Mouse (Mus musculus) forebrain, postnatal 0 days (tissue): ENCODE data around the gene 1110051M20Rik. TPM values are rescaled to one million over a fixed set of nuclear protein-coding genes. Genes with fewer than 3 reads are reported as not detected.

Experiments
- ATAC-seq: fragments of 200-750 bp; cut with Nextera tagmentation; 2 replicates; pipeline ENCODE4 v1.8.0; 2017; ENCODE audit warnings: mild to moderate bottlenecking, moderate library complexity
- DNase-seq: peaks from one replicate; pipeline ENCODE4 v3.0.0-alpha.2; 2015
- H3K27ac ChIP-seq: fragments of 300-500 bp; sonication (generic); 2 replicates; pipeline ENCODE4 v1.5.1; 2014; ENCODE audit warnings: low read depth, mild to moderate bottlenecking, antibody characterized with exemption, low read length, moderate library complexity, mixed read lengths
- H3K27me3 ChIP-seq: fragments of 300-500 bp; sonication (generic); 2 replicates; pipeline ENCODE4 v1.6.1; 2014; ENCODE audit warnings: mild to moderate bottlenecking, low read length, mixed read lengths; ENCODE audit not compliant: insufficient read depth
- H3K36me3 ChIP-seq: fragments of 300-500 bp; sonication (generic); 2 replicates; pipeline ENCODE4 v1.6.1; 2014; ENCODE audit warnings: mild to moderate bottlenecking, moderate library complexity; ENCODE audit not compliant: insufficient read depth
- H3K4me1 ChIP-seq: fragments of 300-500 bp; sonication (generic); 2 replicates; pipeline ENCODE4 v1.6.1; 2014; ENCODE audit warnings: antibody characterized with exemption; ENCODE audit not compliant: insufficient read depth
- H3K4me2 ChIP-seq: fragments of 300-500 bp; sonication (generic); 2 replicates; pipeline ENCODE4 v1.6.1; 2014; ENCODE audit warnings: low read depth, mild to moderate bottlenecking, moderate library complexity
- H3K4me3 ChIP-seq: fragments of 300-500 bp; sonication (generic); 2 replicates; pipeline ENCODE4 v1.5.1; 2014; ENCODE audit warnings: low read depth, low read length, mixed read lengths
- H3K9ac ChIP-seq: fragments of 300-500 bp; sonication (generic); 2 replicates; pipeline ENCODE4 v1.6.1; 2014; ENCODE audit warnings: mild to moderate bottlenecking
- H3K9me3 ChIP-seq: fragments of 300-500 bp; sonication (generic); 2 replicates; pipeline ENCODE4 v1.6.1; 2016; ENCODE audit warnings: low read length
- CTCF ChIP-seq: sonication (generic); IDR thresholded peaks from 2 replicates; pipeline ENCODE4 v1.5.1; 2016; ENCODE audit warnings: antibody characterized with exemption, control low read depth, low read depth
- WGBS: fragments of 180-500 bp; shearing (Covaris S2); extraction: QIAGEN DNeasy Blood & Tissue Kit; methylation state at CpG from one replicate; pipeline ENCODE4 v1.1.7; 2014; 5-methylcytosine and 5-hydroxymethylcytosine counted together
- polyA plus RNA-seq: library from polyadenylated mRNA; unstranded; fragments of >200 nt; fragmentation: Nextera tagmentation; extraction: Ambion mirVana; gene quantifications from 2 replicates; pipeline ENCODE4 v1.2.1, GENCODE M21; 2015
- total RNA-seq: library from RNA; depleted of rRNA; stranded (reverse); fragments of >200 nt; gene quantifications from 2 replicates; pipeline ENCODE4 v1.2.3, GENCODE M21; 2014

1110051M20Rik gene
- total and polyA plus RNA-seq, 2 experiments from 2014 or later: 147 to 182 TPM

- H3K27me3 ChIP-seq: no peaks in the 10 kb centered on the region
- ATAC-seq: no peak
- H3K4me2 ChIP-seq: no peak overlapping the region
- H3K4me3 ChIP-seq: no peak overlapping the region
- DNase-seq: no peak
- H3K4me1 ChIP-seq: no peaks in the 10 kb centered on the region
- no peak overlapping the region for H3K9ac ChIP-seq
- 83% methylated on average over 4 of the region's 4 CpGs for WGBS
- H3K27ac ChIP-seq: no peak overlapping the region
- H3K36me3 ChIP-seq: no peaks in the 10 kb centered on the region
- H3K9me3 ChIP-seq: no peaks in the 10 kb centered on the region
- no peak for TF ChIP-seq CTCF
Measured at GRCm38 (mm10) chr2:91405071-91405470, 39.4 kb downstream of the 1110051M20Rik start.

- H3K4me2 ChIP-seq: no peak overlapping the region
- ATAC-seq (peak; percentile 66), DNase-seq (no peak)
- H3K27ac ChIP-seq: no peak overlapping the region
- no peak overlapping the region for H3K9ac ChIP-seq
- no peaks in the 10 kb centered on the region for H3K36me3 ChIP-seq
- no peak for TF ChIP-seq CTCF
- H3K27me3 ChIP-seq: no peaks in the 10 kb centered on the region
- H3K4me3 ChIP-seq: no peak overlapping the region
- no peaks in the 10 kb centered on the region for H3K9me3 ChIP-seq
- WGBS: 1% methylated on average over 2 of the region's 2 CpGs
- H3K4me1 ChIP-seq: no peaks in the 10 kb centered on the region
Measured at GRCm38 (mm10) chr2:91399727-91400126, 44.8 kb downstream of the 1110051M20Rik start.

GRCm38 (mm10) chr2:91399168-91399567 lies 45.3 kb downstream of the 1110051M20Rik start:
- no peaks in the 10 kb centered on the region for H3K4me1 ChIP-seq
- WGBS: 14% methylated on average over 3 of the region's 3 CpGs
- H3K9ac ChIP-seq: no peak overlapping the region
- TF ChIP-seq CTCF: no peak
- no peaks in the 10 kb centered on the region for H3K9me3 ChIP-seq
- DNase-seq (no peak), ATAC-seq (no peak)
- no peaks in the 10 kb centered on the region for H3K36me3 ChIP-seq
- no peak overlapping the region for H3K4me3 ChIP-seq
- H3K4me2 ChIP-seq: no peak overlapping the region
- no peak overlapping the region for H3K27ac ChIP-seq
- H3K27me3 ChIP-seq: no peaks in the 10 kb centered on the region

- H3K27me3 ChIP-seq: no peaks in the 10 kb centered on the region
- no peak for DNase-seq
- TF ChIP-seq CTCF: no peak
- H3K27ac ChIP-seq: no peak overlapping the region
- no peak for ATAC-seq
- 51% methylated on average over 4 of the region's 4 CpGs for WGBS
- no peaks in the 10 kb centered on the region for H3K36me3 ChIP-seq
- H3K4me1 ChIP-seq: no peaks in the 10 kb centered on the region
- no peak overlapping the region for H3K4me3 ChIP-seq
- H3K4me2 ChIP-seq: no peak overlapping the region
- no peak overlapping the region for H3K9ac ChIP-seq
- H3K9me3 ChIP-seq: no peaks in the 10 kb centered on the region
Measured at GRCm38 (mm10) chr2:91394078-91394477, 50.4 kb downstream of the 1110051M20Rik start.

GRCm38 (mm10) chr2:91388738-91389137 lies 55.8 kb downstream of the 1110051M20Rik start:
- no peak overlapping the region for H3K9ac ChIP-seq
- no peaks in the 10 kb centered on the region for H3K36me3 ChIP-seq
- WGBS: 56% methylated on average over 3 of the region's 3 CpGs
- H3K4me2 ChIP-seq: no peak overlapping the region
- DNase-seq (no peak), ATAC-seq (no peak)
- H3K4me3 ChIP-seq: no peak overlapping the region
- H3K9me3 ChIP-seq: no peaks in the 10 kb centered on the region
- no peaks in the 10 kb centered on the region for H3K4me1 ChIP-seq
- no peaks in the 10 kb centered on the region for H3K27me3 ChIP-seq
- no peak overlapping the region for H3K27ac ChIP-seq
- no peak for TF ChIP-seq CTCF

DNA sequence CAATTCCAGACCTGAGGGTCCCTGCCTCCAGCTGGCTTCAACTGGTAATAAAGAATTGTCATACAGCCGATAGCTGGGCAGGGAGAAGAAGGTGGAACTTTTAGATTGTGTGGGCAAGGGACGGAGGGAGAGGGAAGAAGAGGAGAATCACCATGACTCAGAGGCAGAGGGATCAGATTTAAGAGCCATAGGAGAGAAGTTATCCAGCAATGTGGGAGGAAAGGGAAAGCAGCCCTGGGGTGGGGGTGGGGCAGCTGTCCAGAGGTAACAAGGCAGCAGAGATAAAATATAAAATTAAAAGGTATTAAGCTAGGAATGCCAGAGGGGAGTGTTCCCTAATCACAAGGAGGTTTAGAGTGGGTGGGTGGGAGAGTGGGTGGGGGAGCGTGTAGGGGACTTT lies 56.2 kb downstream of the 1110051M20Rik start:
- no peak for TF ChIP-seq CTCF
- ATAC-seq (no peak), DNase-seq (no peak)
- peaks cover 4% of the 10 kb centered on the region; the same call in 1 of the 2 replicates for H3K36me3 ChIP-seq
- H3K4me1 ChIP-seq: no peaks in the 10 kb centered on the region
- H3K9ac ChIP-seq: no peak overlapping the region
- H3K9me3 ChIP-seq: no peaks in the 10 kb centered on the region
- no peak overlapping the region for H3K27ac ChIP-seq
- WGBS: 70% methylated on average over 3 of the region's 3 CpGs
- H3K4me3 ChIP-seq: no peak overlapping the region
- no peaks in the 10 kb centered on the region for H3K27me3 ChIP-seq
- H3K4me2 ChIP-seq: no peak overlapping the region

GRCm38 (mm10) chr2:91387287-91387958 lies 57.1 kb downstream of the 1110051M20Rik start:
- H3K4me3 ChIP-seq: no peak overlapping the region
- no peaks in the 10 kb centered on the region for H3K27me3 ChIP-seq
- H3K27ac ChIP-seq: no peak overlapping the region
- 89% methylated on average over 6 of the region's 6 CpGs for WGBS
- no peaks in the 10 kb centered on the region for H3K4me1 ChIP-seq
- ATAC-seq (no peak), DNase-seq (no peak)
- H3K4me2 ChIP-seq: no peak overlapping the region
- no peak overlapping the region for H3K9ac ChIP-seq
- H3K9me3 ChIP-seq: no peaks in the 10 kb centered on the region
- H3K36me3 ChIP-seq: peaks cover 5% of the 10 kb centered on the region; the same call in 1 of the 2 replicates
- no peak for TF ChIP-seq CTCF
